Mouse (Mus musculus) brain, adult 10 weeks (tissue): Measurements from ENCODE around the gene Cd320. TPM values are rescaled to one million over a fixed set of nuclear protein-coding genes. Genes with fewer than 3 reads are reported as not detected.

Experiments
- polyA plus RNA-seq: library from polyadenylated mRNA; stranded (reverse); fragments of 350-450 nt; fragmentation: Illumina TruSeq; extraction: RNeasy Lipid Tissue Mini Kit (QIAGEN cat#74804); gene quantifications from one replicate; pipeline ENCODE4 v1.2.3, GENCODE M21; 2015; ENCODE audit warnings: low read depth, low replicate concordance

Gene Cd320
- polyA plus RNA-seq = 25.9 TPM

DNA sequence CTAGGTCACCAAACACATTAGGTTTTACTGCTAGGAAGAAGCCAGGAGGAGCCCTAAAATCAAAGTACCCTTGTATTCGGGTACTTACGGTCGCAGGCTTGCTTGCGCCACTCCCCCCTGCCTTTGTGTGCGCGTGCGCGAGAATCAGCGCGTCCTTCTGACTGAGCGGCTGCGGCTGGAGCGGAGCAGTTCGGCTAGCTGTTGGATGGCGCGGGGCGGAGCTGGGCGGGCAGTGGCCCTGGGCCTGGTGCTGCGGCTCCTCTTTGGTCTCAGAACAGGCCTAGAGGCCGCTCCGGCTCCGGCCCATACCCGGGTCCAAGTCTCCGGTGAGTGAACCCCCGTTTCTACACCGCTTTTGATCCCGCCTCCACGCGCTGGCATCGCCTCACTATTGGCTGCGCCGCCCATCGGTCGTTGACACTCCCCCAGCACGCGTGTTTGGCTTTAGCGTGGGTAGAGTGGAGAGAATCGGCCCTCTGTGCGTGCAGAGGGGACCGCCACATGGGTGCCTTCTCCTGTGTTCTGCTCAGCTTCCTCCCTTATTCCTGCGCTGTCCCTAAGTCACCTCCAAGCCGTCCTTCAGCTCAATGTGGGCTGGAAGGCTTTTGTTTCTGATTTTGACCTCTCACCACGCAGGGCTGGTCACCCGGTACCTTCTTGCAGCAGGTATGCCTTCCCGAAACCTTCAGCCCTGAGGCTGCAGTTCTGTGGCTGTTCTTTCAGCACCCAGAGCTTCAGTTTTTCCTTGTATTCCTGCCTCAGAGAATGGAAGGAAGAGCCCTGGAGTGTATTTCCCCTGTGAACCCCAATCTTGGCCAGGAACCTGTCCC lies at the start of gene Cd320:
Gene Cd320 (plus strand): TSS at position 126 of the 830 bp plus-strand sequence.

DNA sequence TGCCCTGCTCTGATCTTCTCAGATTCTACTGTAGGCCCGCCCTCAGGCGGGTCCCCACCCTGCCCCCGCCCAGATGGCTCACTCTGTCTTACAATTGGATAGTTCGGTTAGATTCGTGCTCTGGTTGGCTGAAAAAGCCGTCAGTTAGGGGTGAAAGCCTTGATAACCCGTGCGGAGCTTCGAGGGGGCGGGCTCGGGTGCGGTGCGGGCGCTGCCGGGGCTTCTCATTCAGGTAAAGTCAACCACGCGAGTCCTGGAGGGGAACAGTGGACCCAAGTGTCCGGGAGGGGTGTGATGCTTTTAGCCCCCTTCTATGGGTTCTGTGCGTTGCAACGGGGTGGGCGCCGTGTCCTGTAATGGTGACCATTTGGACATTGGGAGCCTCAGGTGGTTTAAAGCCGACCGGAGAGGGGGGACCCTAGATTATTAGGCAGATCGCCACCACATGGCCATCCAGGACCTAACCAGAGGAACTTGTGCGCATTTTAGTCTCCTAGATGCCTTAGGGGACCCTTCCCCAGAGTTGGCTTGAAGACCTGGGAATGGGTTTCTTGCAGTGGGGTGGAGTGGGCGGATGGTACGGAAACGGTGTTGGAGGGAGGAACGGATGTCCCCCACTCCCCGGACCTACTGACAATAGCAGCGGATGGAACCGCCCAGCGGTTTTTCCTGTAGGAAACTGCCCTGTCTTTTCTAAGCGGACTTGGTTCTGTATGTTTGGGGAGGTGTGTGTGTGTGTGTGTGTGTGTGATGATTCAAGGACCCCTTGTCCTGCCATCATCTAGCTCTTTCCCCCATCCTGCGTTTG lies 32.4 kb upstream of the Cd320 start, which contains the start of gene Kank3:
Gene Kank3 (plus strand): TSS at position 186 of the 808 bp plus-strand sequence.

DNA sequence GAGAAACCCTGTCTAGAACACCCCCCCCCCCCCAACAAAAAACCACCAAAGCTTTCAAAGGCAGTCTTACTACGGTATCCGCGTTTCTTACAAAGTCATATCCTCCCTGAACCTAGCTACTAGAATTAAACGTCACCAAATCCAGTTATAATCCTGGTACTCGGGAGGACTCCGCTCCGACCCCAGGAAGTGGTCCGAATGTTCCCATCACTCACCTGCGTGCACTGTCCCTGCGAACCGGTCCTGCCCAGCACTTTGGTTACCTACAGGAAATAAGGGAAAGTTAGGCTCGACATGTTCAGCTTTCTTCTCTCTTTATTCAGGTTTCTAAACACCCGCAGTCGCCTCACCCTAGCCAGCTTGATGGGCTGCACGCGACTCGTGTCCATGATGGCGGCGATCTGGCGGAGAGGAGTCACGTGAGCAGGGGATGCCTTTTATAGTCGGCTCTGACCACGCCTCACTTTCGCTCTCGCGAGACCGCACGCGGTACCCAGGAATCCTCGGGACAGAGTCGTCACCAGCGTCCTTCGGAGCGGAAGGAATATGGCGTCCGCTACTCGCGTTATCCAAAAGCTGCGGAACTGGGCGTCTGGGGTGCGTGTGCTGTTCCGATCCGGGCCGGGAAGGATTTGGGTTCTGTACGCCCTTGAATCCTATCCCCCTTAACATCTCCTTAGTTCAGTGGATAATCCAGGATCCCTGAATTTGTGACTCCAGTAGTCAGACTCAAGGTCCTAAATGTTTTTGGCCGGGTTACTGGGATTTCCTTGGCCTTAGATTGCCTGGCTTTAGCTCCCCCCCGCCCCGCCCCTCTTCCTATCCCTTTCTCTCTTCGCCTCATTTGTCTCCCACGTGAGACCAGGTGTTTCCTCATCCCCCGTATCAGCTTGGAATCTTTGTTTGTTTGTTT lies 18.6 kb upstream of the Cd320 start, which contains the start of the genes Rps28 and Ndufa7:
Gene Rps28 (minus strand): TSS at position 479 of the 913 bp plus-strand sequence.
Gene Ndufa7 (plus strand): TSS at position 489 of the 913 bp plus-strand sequence.

DNA sequence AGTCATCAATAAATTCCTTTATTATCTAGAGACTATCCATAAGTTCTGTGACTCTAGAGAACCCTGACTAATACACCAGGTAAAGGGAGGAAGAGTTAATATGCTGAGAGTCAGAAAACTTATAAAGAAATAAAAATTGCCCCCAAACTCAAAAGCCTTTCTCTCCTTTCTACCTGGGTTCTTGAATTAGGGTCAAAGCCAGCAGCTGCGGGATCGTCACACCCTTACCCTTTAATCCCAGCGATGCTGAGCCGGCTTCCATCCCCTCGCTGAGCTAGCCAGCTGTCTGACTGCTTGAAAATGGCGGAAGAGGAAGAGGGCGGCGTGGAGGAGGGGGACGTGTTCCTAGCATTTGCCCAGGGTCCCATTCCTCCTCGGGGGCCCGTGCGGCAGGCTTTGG lies 30.6 kb downstream of the Cd320 start, which contains the start of gene Gm7029:
Gene Gm7029 (plus strand): TSS at position 301 of the 400 bp plus-strand sequence.

DNA sequence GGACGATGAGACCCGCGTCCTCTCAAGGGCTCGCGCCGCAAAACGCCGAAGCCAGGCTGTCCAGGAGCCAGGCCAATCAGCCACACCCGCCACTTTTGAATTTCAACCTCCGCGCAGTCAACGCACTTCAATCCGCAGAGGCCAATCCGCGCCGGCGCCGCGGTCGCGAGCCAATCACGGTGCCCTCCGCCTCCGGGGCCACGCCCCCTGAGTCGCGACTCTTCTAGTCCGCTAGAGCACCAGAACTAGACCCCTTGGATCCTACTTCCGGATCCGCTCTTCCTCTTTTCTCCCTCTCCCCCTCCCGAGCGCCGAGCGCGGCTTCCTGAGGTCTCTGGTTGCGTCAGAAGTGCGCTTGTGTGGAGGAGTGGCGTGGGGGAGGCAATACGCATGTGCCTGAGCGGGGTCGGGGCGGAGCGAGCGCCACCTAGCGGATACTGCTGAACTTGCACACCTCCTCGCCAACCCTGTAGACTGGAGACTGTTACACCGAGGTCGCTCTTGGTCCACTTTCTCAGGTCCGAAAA lies 47.7 kb downstream of the Cd320 start, which contains the start of gene Kifc1:
Gene Kifc1 (minus strand): TSS at position 129 of the 527 bp plus-strand sequence.

Other genes starting within 250 kb of the Cd320 start
- gene Zfp414, start 214.0 kb upstream of the Cd320 start, polyA plus RNA-seq = 36.4 TPM
- gene Pram1, start 205.0 kb upstream of the Cd320 start, polyA plus RNA-seq = not detected
- 103 TPM for gene Hnrnpm, start 156.2 kb upstream of the Cd320 start, polyA plus RNA-seq
- gene March2, start 124.4 kb upstream of the Cd320 start, polyA plus RNA-seq = 123 TPM
- 275 TPM for gene Rab11b, start 82.6 kb upstream of the Cd320 start, polyA plus RNA-seq
- gene Angptl4, start 61.3 kb upstream of the Cd320 start, polyA plus RNA-seq = 4.1 TPM
- gene Kank3, start 32.6 kb upstream of the Cd320 start, polyA plus RNA-seq = 37.8 TPM
- gene Rps28, start 18.5 kb upstream of the Cd320 start, polyA plus RNA-seq = 822 TPM
- gene Ndufa7, start 18.5 kb upstream of the Cd320 start, polyA plus RNA-seq = 455 TPM
- gene Gm7029, start 30.7 kb downstream of the Cd320 start, polyA plus RNA-seq = not detected
- gene Kifc1, start 47.6 kb downstream of the Cd320 start, polyA plus RNA-seq = 1.2 TPM
- 1.1 TPM for gene Platr17, start 62.0 kb downstream of the Cd320 start, polyA plus RNA-seq
- gene Daxx, start 66.3 kb downstream of the Cd320 start, polyA plus RNA-seq = 20.5 TPM
- 19.5 TPM for gene Tapbp, start 72.8 kb downstream of the Cd320 start, polyA plus RNA-seq
- gene Zbtb22, start 72.8 kb downstream of the Cd320 start, polyA plus RNA-seq = 25.3 TPM
- gene Rgl2, start 86.5 kb downstream of the Cd320 start, polyA plus RNA-seq = 73.9 TPM
- gene Pfdn6, start 97.3 kb downstream of the Cd320 start, polyA plus RNA-seq = 145 TPM
- 10.6 TPM for gene Wdr46, start 97.6 kb downstream of the Cd320 start, polyA plus RNA-seq
- 6.7 TPM for gene B3galt4, start 108.4 kb downstream of the Cd320 start, polyA plus RNA-seq
- 65.0 TPM for gene Vps52, start 112.7 kb downstream of the Cd320 start, polyA plus RNA-seq
- 1,085 TPM for gene Rps18, start 112.9 kb downstream of the Cd320 start, polyA plus RNA-seq
- 54.0 TPM for gene H2-K1, start 157.3 kb downstream of the Cd320 start, polyA plus RNA-seq
- gene Ring1, start 181.6 kb downstream of the Cd320 start, polyA plus RNA-seq = 43.2 TPM
- gene H2-Ke6, start 185.0 kb downstream of the Cd320 start, polyA plus RNA-seq = 71.2 TPM
- gene Slc39a7, start 188.6 kb downstream of the Cd320 start, polyA plus RNA-seq = 90.9 TPM
- gene Rxrb, start 188.7 kb downstream of the Cd320 start, polyA plus RNA-seq = 71.9 TPM
- gene Col11a2, start 196.3 kb downstream of the Cd320 start, polyA plus RNA-seq = 8.4 TPM
- 1.2 TPM for gene H2-Oa, start 249.2 kb downstream of the Cd320 start, polyA plus RNA-seq